Mouse (Mus musculus): ENCODE results near the gene Tbc1d14.

Gene Tbc1d14

GRCm38 (mm10) chr5:36493919-36494318 is 99.2 kb downstream of the Tbc1d14 start:
- DNase-seq = no peak

- no peak for DNase-seq
Measured at GRCm38 (mm10) chr5:36489225-36489624, 103.9 kb downstream of the Tbc1d14 start.

GRCm38 (mm10) chr5:36485306-36485705 is 107.8 kb downstream of the Tbc1d14 start:
- no peak for DNase-seq

- peak; percentile 97 for DNase-seq
Measured at GRCm38 (mm10) chr5:36484171-36484990, 108.7 kb downstream of the Tbc1d14 start, which contains the start of the genes Tada2b and Ccdc96. TSS of gene Tada2b (minus strand) at chr5:36484285. TSS of gene Ccdc96 (plus strand) at chr5:36484588.

- peak; percentile 51 for DNase-seq
Measured at GRCm38 (mm10) chr5:36483203-36484101, 109.6 kb downstream of the Tbc1d14 start.

- DNase-seq = no peak
Measured at GRCm38 (mm10) chr5:36481114-36481513, 112.0 kb downstream of the Tbc1d14 start.

GRCm38 (mm10) chr5:36480398-36480797 is 112.7 kb downstream of the Tbc1d14 start:
- DNase-seq = no peak

- DNase-seq = no peak
Measured at GRCm38 (mm10) chr5:36479735-36480134, 113.3 kb downstream of the Tbc1d14 start.

GRCm38 (mm10) chr5:36478540-36479420 is 114.3 kb downstream of the Tbc1d14 start:
- no peak for DNase-seq

GRCm38 (mm10) chr5:36477486-36477885 is 115.6 kb downstream of the Tbc1d14 start:
- no peak for DNase-seq

- peak; percentile 59 for DNase-seq
Measured at GRCm38 (mm10) chr5:36474283-36474682, 118.8 kb downstream of the Tbc1d14 start.

- no peak for DNase-seq
Measured at GRCm38 (mm10) chr5:36472876-36473655, 120.0 kb downstream of the Tbc1d14 start.

- no peak for DNase-seq
Measured at GRCm38 (mm10) chr5:36471206-36471605, 121.9 kb downstream of the Tbc1d14 start.

GRCm38 (mm10) chr5:36465889-36466288 is 127.2 kb downstream of the Tbc1d14 start:
- no peak for DNase-seq

- DNase-seq = peak; percentile 96
Measured at GRCm38 (mm10) chr5:36464709-36465661, 128.1 kb downstream of the Tbc1d14 start, which contains the start of gene Grpel1. TSS of gene Grpel1 (plus strand) at chr5:36464998.

GRCm38 (mm10) chr5:36463391-36463790 is 129.7 kb downstream of the Tbc1d14 start:
- DNase-seq = no peak

GRCm38 (mm10) chr5:36462810-36463209 is 130.3 kb downstream of the Tbc1d14 start:
- peak; percentile 78 for DNase-seq

- no peak for DNase-seq
Measured at GRCm38 (mm10) chr5:36461231-36461630, 131.8 kb downstream of the Tbc1d14 start.

GRCm38 (mm10) chr5:36460712-36461111 is 132.4 kb downstream of the Tbc1d14 start:
- DNase-seq = no peak

GRCm38 (mm10) chr5:36458926-36459325 is 134.2 kb downstream of the Tbc1d14 start:
- no peak for DNase-seq
